Mouse (Mus musculus): ENCODE measurements around the gene Wdr38.

Wdr38 gene

DNA sequence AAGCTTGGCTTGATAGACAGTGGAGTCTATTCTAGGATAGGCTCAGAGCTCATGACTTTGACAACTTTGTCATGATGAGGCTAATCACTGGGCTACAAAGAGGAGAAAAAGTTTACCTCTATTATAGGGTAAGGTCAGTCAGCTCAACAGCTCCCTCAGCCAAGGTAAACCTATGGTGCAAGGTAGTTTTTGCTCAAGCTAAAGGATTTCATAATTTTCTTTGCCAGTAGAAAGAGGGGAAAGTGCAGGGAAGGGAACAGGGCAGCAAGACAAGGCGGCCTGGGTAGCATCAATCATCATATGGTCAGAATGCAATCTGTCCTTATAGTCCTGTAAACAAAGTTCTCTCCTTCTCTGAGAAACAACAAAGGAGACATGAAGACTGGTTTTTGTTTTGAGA lies 42.9 kb downstream of the Wdr38 start:
- no peak for DNase-seq (ENCODE audit: inconsistent age in 2 of 2, low spot score in 1 of 2)

DNA sequence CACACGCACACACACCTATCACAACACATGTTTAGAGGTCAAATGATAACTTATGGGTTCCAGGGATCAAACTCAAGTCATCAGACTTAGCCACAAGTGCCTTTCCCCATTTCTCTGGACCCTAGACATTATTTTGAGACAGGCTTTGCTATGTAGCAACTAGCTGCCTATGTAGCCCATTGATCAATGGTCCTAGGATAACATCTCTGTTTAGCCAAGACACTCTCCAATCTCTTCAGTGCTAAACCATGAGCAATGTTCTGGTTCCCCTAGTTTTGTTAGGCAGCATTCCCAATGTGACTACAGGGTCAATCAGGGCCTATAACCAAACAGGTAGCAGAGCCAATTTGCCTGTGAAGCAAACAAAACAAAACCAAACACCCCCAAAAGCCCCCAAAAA lies 51.2 kb downstream of the Wdr38 start:
- DNase-seq (ENCODE audit: inconsistent age in 2 of 2, low spot score in 1 of 2) = no peak
